Mouse (Mus musculus) bone marrow macrophage, adult 2 months (primary cell): ENCODE measurements around the gene Vps8.

Experiments
- CTCF ChIP-seq: IDR thresholded peaks from 2 replicates; pipeline ENCODE4 v1.5.1; 2012; ENCODE audit warnings: low read depth, mild to moderate bottlenecking, low read length, moderate library complexity
- POLR2A ChIP-seq: IDR thresholded peaks from 2 replicates; pipeline ENCODE4 v1.6.1; 2012; ENCODE audit warnings: mild to moderate bottlenecking, low read depth, low read length, borderline replicate concordance

DNA sequence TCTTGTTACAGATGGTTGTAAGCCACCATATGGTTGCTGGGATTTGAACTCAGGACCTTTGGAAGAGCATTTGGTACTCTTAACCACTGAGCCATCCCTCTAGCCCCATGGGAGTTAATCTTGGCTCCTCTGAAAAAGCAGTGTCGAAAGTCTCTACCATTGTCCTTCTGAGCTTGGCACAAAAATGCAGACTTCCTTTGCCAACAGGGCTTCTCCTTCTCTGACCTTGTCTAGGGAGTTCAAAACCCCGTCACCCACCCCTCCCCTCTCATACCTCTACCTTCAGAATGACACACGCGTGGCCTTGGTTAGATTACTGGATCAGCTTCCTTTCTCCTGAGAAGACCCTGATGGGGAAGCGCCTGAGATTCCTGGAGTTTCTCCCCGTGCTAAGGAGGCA lies 71.8 kb downstream of the Vps8 start:
- TF ChIP-seq CTCF (no peak), POLR2A (no peak)
